Mouse (Mus musculus) liver, embryonic 11.5 days (tissue): ENCODE results near the gene Map1b. TPM values are rescaled to one million over a fixed set of nuclear protein-coding genes. Genes with fewer than 3 reads are reported as not detected.

Experiments used
- ATAC-seq: fragments of 200-750 bp; cut with Nextera tagmentation; replicated peaks from 2 replicates; pipeline ENCODE4 v1.8.0; 2017; ENCODE audit warnings: moderate number of reproducible peaks, mild to moderate bottlenecking, moderate TSS enrichment, moderate library complexity; ENCODE audit not compliant: low FRiP score
- DNase-seq: peaks from one replicate; pipeline ENCODE4 v3.0.0-alpha.2; 2017; ENCODE audit warnings: low spot score
- H3K27ac ChIP-seq: fragments of 300-500 bp; sonication (generic); 2 replicates; pipeline ENCODE4 v1.5.1; 2014; ENCODE audit warnings: mild to moderate bottlenecking, low read depth, low read length, control low read depth
- H3K27me3 ChIP-seq: fragments of 300-500 bp; sonication (generic); replicated peaks from 2 replicates; pipeline ENCODE4 v1.6.1; 2014; ENCODE audit warnings: low read length, mixed read lengths; ENCODE audit not compliant: control insufficient read depth, insufficient read depth
- H3K36me3 ChIP-seq: fragments of 300-500 bp; sonication (generic); 2 replicates; pipeline ENCODE4 v1.6.1; 2014; ENCODE audit warnings: mild to moderate bottlenecking, low read length, moderate library complexity, mixed read lengths; ENCODE audit not compliant: control insufficient read depth, insufficient read depth
- H3K4me1 ChIP-seq: fragments of 300-500 bp; sonication (generic); replicated peaks from 2 replicates; pipeline ENCODE4 v1.6.1; 2014; ENCODE audit warnings: low read length, mixed read lengths; ENCODE audit not compliant: control insufficient read depth, insufficient read depth
- H3K4me2 ChIP-seq: fragments of 300-500 bp; sonication (generic); 2 replicates; pipeline ENCODE4 v1.6.1; 2014; ENCODE audit warnings: mild to moderate bottlenecking, control low read depth, moderate library complexity
- H3K4me3 ChIP-seq: fragments of 300-500 bp; sonication (generic); 2 replicates; pipeline ENCODE4 v1.5.1; 2014; ENCODE audit warnings: low read depth, low read length, control low read depth
- H3K9ac ChIP-seq: fragments of 300-500 bp; sonication (generic); 2 replicates; pipeline ENCODE4 v1.6.1; 2014; ENCODE audit warnings: low read depth, low read length, control low read depth
- H3K9me3 ChIP-seq: fragments of 300-500 bp; sonication (generic); 2 replicates; pipeline ENCODE4 v1.6.1; 2016; ENCODE audit warnings: low read length, inconsistent platforms, mixed read lengths; ENCODE audit not compliant: control insufficient read depth
- WGBS: fragments of 180-500 bp; shearing (Covaris S2); extraction: QIAGEN DNeasy Blood & Tissue Kit; methylation state at CpG from one replicate; pipeline ENCODE4 v1.1.7; 2014; 5-methylcytosine and 5-hydroxymethylcytosine counted together
- polyA plus RNA-seq: library from polyadenylated mRNA; unstranded; fragments of >200 nt; fragmentation: Nextera tagmentation; extraction: Ambion mirVana; gene quantifications from 2 replicates; pipeline ENCODE4 v1.2.1, GENCODE M21; 2014

Gene Map1b
- 32.6 and 39.6 TPM in 2 replicates for polyA plus RNA-seq

DNA sequence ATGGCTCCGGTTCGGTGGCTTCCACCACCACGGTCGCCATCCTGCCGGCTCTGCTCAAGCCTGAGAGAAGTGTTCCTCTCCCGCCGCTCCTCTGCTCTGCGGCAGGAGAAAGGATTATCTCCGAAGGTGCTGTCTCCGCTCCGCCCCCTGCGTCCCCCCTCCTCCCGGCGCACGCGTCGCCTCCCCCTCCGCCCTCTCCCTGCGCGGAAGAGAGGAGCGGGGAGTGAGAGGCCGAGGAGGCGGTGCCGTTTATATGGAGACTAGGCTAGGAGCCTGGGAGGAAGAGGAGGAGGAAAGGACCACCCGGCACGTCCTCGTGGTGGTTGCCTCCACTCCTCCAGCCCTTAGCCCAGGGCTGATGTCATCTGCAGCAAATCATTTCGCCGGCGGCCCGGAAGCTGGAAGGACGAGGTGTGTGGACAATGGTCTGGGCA is at the start of gene Map1b:
Gene Map1b (minus strand): TSS at position 93 of the 434 bp plus-strand sequence.
- peak; percentile 68 for DNase-seq
- peak; percentile 64 for ATAC-seq
- H3K4me3 ChIP-seq = peak within 1 kb of the TSS; percentile 63
- peaks cover 43% of the 10 kb centered on the region for H3K27me3 ChIP-seq
- no peaks in the 10 kb centered on the region for H3K36me3 ChIP-seq
- H3K4me1 ChIP-seq = no peaks in the 10 kb centered on the region; the same call in 1 of the 2 replicates
- peak within 1 kb of the TSS; percentile 48; the same call in 1 of the 2 replicates for H3K27ac ChIP-seq
- no peaks in the 10 kb centered on the region for H3K9me3 ChIP-seq
- peak within 1 kb of the TSS; percentile 50 for H3K9ac ChIP-seq
- under 1% methylated on average over 24 of the region's 32 CpGs for WGBS
- H3K4me2 ChIP-seq = peak within 1 kb of the TSS; percentile 86

- WGBS = 20% methylated on average over 3 of the region's 3 CpGs
- Histone ChIP-seq H3K27me3 (no peaks in the 10 kb centered on the region), H3K4me2 (no peak overlapping the region), H3K27ac (no peak overlapping the region), H3K4me3 (no peak overlapping the region), H3K9ac (no peak overlapping the region), H3K9me3 (no peaks in the 10 kb centered on the region), H3K36me3 (no peaks in the 10 kb centered on the region), H3K4me1 (no peaks in the 10 kb centered on the region)
- no peak for DNase-seq
- no peak for ATAC-seq
These were observed 48.0 kb upstream of the Map1b start for GRCm38 (mm10) chr13:99564346-99564745.

DNA sequence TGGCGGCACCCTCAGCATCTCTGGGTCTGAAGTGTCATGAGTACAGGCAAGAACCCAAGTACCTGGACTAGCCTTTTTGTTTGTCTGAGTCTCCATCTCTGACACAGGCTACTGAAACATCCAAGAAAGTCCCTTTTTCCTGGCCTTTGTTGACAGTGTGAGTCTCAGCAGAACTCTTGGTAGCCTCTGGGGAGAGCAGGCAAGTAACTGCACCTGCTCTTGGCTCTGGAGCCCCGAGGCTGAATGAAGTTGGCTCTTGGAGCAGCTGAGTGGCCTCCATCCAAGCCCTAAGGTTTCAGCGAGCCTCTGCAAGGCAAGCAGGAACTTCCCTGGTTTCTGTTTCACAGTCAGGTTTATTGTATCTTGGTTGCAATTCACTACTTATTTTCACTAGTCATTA is 46.7 kb upstream of the Map1b start:
- no peak overlapping the region for H3K4me2 ChIP-seq
- DNase-seq (no peak), ATAC-seq (no peak)
- 58% methylated on average over 3 of the region's 3 CpGs for WGBS
- H3K4me3 ChIP-seq = no peak overlapping the region
- no peak overlapping the region for H3K9ac ChIP-seq
- no peak overlapping the region for H3K27ac ChIP-seq
- no peaks in the 10 kb centered on the region for H3K9me3 ChIP-seq
- H3K36me3 ChIP-seq = no peaks in the 10 kb centered on the region
- H3K4me1 ChIP-seq = no peaks in the 10 kb centered on the region
- H3K27me3 ChIP-seq = no peaks in the 10 kb centered on the region

DNA sequence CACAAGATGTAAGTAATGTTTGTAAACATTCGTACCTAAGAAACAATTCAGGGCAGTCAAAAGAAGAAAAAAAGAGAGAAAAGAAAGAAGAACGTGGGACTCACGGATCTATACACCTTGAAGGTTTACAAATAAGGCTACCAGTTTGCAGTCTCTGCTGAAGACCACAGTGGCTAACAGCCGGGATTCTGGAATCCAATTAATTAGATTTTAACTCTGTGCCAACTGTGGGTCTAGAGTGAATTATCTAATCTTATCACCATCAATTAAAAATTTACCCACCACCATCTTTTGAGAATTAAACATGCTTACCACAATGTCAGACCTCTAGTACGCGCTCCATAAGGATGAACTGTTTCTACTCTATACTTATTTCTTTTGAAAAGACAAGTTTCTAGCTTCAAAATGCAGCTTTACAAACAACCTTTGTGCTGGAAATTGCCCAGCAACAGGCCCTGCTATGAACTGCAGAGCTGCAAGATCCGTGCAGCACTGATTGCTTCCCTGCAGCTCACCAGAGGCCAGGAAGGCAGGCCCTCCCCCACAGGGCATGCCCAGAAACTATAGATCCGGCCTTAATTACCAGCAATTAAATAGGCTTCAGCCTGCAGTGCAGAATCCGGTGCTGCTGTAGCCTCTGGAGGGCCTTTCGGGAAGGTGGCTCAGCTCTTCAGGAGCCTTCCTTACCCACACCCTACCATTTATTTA is 45.7 kb upstream of the Map1b start:
- H3K27ac ChIP-seq = no peak overlapping the region
- H3K36me3 ChIP-seq = no peaks in the 10 kb centered on the region
- WGBS = 57% methylated on average over 10 of the region's 10 CpGs
- H3K9ac ChIP-seq = no peak overlapping the region
- no peak overlapping the region for H3K4me2 ChIP-seq
- DNase-seq (no peak), ATAC-seq (no peak)
- H3K27me3 ChIP-seq = no peaks in the 10 kb centered on the region
- no peaks in the 10 kb centered on the region for H3K9me3 ChIP-seq
- no peak overlapping the region for H3K4me3 ChIP-seq
- no peaks in the 10 kb centered on the region for H3K4me1 ChIP-seq

DNA sequence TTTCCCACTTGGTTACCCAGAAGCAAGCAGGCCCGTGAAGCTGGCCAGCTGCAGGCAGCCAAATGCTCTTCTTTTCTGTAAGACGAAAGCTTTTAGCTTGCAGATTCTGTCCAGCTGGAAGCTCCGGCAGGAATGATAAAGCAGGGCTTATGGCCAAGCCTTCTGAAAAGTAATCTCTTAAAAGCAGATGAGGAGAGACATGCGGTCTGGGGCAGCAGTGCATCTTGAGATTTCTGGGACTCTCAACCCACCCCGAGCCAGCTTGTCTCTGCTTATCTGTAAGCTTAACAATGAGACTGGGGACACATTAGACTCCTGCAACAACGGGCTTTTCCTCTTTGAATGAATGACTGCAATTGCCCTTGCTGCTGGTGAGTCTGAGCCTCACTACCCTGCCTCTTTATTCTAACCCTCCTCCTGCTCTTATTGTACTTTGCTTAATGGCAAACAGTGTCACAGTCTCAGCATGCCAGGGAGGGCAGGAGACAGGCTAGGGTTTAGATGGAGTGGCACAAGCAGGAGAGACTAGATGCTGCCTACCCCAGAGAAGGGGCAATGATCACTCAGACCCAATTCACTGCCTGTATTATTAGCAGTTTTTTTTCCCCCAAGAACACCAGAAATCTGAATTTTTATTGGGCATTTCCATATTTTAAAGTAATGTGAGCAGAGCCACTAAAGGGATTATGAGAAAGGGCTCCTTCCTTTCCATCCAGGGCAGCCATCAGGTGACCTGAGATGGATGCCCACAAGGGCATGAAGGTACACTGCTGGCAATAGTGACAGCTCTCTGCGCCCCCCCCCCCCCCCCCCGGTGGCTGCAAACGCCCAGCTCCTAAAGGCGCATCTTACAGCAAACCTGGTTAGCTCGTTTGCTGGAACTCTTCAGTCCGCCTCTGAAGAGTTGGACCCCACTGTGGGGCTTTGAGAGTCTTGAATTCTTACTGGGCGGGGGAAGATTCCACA is 44.6 kb upstream of the Map1b start:
- Histone ChIP-seq H3K36me3 (no peaks in the 10 kb centered on the region), H3K9ac (no peak overlapping the region), H3K9me3 (no peaks in the 10 kb centered on the region), H3K27me3 (no peaks in the 10 kb centered on the region), H3K27ac (no peak overlapping the region), H3K4me1 (no peaks in the 10 kb centered on the region), H3K4me3 (no peak overlapping the region), H3K4me2 (no peak overlapping the region)
- ATAC-seq (no peak), DNase-seq (no peak)
- WGBS = 55% methylated on average over 12 of the region's 13 CpGs

- Histone ChIP-seq H3K27ac (no peak overlapping the region), H3K27me3 (no peaks in the 10 kb centered on the region), H3K36me3 (no peaks in the 10 kb centered on the region), H3K4me1 (no peaks in the 10 kb centered on the region), H3K9ac (no peak overlapping the region), H3K9me3 (no peaks in the 10 kb centered on the region), H3K4me2 (no peak overlapping the region), H3K4me3 (no peak overlapping the region)
- 54% methylated on average over 12 of the region's 12 CpGs for WGBS
- no peak for DNase-seq
- no peak for ATAC-seq
These were observed 42.0 kb upstream of the Map1b start for GRCm38 (mm10) chr13:99558216-99558906.

DNA sequence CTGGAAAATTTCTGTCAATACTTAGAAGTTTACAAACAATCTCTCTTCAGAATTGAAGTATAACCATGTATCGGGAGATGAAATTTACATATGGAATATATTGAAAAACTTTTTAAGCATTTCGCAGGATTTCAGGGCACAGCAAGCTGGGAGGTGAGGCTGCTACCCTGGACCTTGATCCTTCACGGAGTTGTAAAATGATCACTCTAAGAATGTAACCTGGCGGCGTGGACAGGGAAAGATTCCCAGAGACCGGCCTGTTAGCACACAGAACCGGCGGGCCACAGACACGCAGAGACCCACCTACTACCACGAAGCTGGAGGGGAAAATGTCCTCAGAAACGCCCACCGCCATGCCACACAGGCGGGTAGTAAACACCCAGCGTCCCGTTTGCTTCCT is 41.5 kb upstream of the Map1b start:
- no peaks in the 10 kb centered on the region for H3K36me3 ChIP-seq

DNA sequence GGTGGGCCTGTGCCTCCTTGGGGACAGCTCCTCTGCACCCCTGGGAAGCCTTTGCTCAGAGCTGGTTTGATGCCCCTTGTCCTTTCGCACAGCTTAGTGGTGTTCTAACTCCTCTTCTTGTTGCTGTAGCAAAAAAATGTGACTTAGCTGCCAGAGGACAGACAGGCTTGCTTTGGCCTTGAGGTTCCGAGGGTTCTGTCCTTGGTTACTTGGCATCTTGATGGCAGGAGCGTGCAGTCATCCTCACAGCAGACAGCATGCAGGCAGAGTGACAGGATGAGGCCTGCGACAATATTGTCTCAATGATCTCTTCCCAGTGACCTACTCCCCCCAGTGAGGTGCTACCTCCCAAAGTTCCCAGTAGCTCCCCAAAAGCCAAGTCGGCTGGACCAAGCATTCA is 41.0 kb upstream of the Map1b start:
- no peak for DNase-seq
- H3K4me3 ChIP-seq = no peak overlapping the region
- no peak overlapping the region for H3K27ac ChIP-seq
- H3K36me3 ChIP-seq = no peaks in the 10 kb centered on the region
- no peak overlapping the region for H3K9ac ChIP-seq
- 76% methylated on average over 5 of the region's 5 CpGs for WGBS
- H3K9me3 ChIP-seq = no peaks in the 10 kb centered on the region
- ATAC-seq = no peak
- H3K4me2 ChIP-seq = no peak overlapping the region
- H3K27me3 ChIP-seq = no peaks in the 10 kb centered on the region
- H3K4me1 ChIP-seq = no peaks in the 10 kb centered on the region

More for the DNA sequence above, 41.5 kb upstream of the Map1b start:
- Histone ChIP-seq H3K9me3 (no peaks in the 10 kb centered on the region), H3K27ac (no peak overlapping the region), H3K4me1 (no peaks in the 10 kb centered on the region), H3K9ac (no peak overlapping the region), H3K27me3 (no peaks in the 10 kb centered on the region), H3K4me3 (no peak overlapping the region), H3K4me2 (no peak overlapping the region)
- WGBS = 57% methylated on average over 15 of the region's 15 CpGs
- DNase-seq (no peak), ATAC-seq (no peak)
